Mouse (Mus musculus) kidney, postnatal 0 days (tissue): ENCODE measurements at regions not wholly inside any gene's neighbourhood (a gene's known extent, or its start where the extent isn't known, plus 50 kb on each side); places are given as distances from the start of the nearest gene placed in this dataset.

Experiments
- ATAC-seq: fragments of 200-750 bp; cut with Nextera tagmentation; replicated peaks from 2 replicates; pipeline ENCODE4 v1.8.0; 2017; ENCODE audit warnings: low read depth, moderate number of reproducible peaks, moderate TSS enrichment, moderate library complexity; ENCODE audit not compliant: low FRiP score
- DNase-seq: peaks from one replicate; pipeline ENCODE4 v3.0.0-alpha.2; 2016; ENCODE audit warnings: low spot score
- H3K27ac ChIP-seq: fragments of 300-500 bp; sonication (generic); 2 replicates; pipeline ENCODE4 v1.5.1; 2014; ENCODE audit warnings: mild to moderate bottlenecking
- H3K27me3 ChIP-seq: fragments of 300-500 bp; sonication (generic); 2 replicates; pipeline ENCODE4 v1.6.1; 2014; ENCODE audit warnings: low read length, mixed read lengths; ENCODE audit not compliant: insufficient read depth
- H3K36me3 ChIP-seq: fragments of 300-500 bp; sonication (generic); 2 replicates; pipeline ENCODE4 v1.6.1; 2014; ENCODE audit warnings: low read length, mixed read lengths; ENCODE audit not compliant: insufficient read depth
- H3K4me1 ChIP-seq: fragments of 300-500 bp; sonication (generic); replicated peaks from 2 replicates; pipeline ENCODE4 v1.6.1; 2014; ENCODE audit warnings: antibody characterized with exemption, low read length, mixed read lengths; ENCODE audit not compliant: insufficient read depth
- H3K4me2 ChIP-seq: fragments of 300-500 bp; sonication (generic); 2 replicates; pipeline ENCODE4 v1.6.1; 2014; ENCODE audit warnings: mild to moderate bottlenecking, low read length, moderate library complexity, mixed read lengths
- H3K4me3 ChIP-seq: fragments of 300-500 bp; sonication (generic); replicated peaks from 2 replicates; pipeline ENCODE4 v1.5.1; 2014; ENCODE audit warnings: low read depth, low read length
- H3K9ac ChIP-seq: fragments of 300-500 bp; sonication (generic); 2 replicates; pipeline ENCODE4 v1.6.1; 2014; ENCODE audit warnings: low read depth, low read length
- H3K9me3 ChIP-seq: fragments of 300-500 bp; sonication (generic); replicated peaks from 2 replicates; pipeline ENCODE4 v1.6.1; 2016; ENCODE audit warnings: low read length, inconsistent platforms, mixed read lengths
- CTCF ChIP-seq: IDR thresholded peaks from 2 replicates; pipeline ENCODE4 v1.5.1; 2016; ENCODE audit warnings: antibody characterized with exemption, low read depth, mild to moderate bottlenecking, moderate library complexity
- WGBS: fragments of 180-500 bp; shearing (Covaris S2); extraction: QIAGEN DNeasy Blood & Tissue Kit; methylation state at CpG from one replicate; pipeline ENCODE4 v1.1.7; 2014; 5-methylcytosine and 5-hydroxymethylcytosine counted together

DNA sequence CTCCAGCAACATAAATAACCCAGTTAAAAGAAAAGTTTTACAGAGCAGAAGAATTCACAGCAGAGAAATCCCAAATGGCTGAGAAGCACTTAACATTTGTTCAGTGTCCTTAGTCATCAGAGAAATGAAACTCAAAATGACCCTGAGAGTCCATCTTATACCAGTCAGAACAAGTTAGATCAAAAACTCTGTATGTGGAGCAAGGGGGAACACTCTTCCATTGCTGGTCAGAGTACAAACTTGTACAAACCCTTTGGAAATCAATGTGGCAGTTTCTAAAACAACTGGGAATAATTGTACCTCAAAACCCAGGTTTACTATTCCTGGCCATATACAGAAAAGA, 559.7 kb upstream of the Sorcs1 start:
- no peak for ATAC-seq
- no peak overlapping the region for H3K9ac ChIP-seq
- no peaks in the 10 kb centered on the region for H3K9me3 ChIP-seq
- no peak overlapping the region for H3K4me3 ChIP-seq
- TF ChIP-seq CTCF: no peak
- no peak overlapping the region for H3K4me2 ChIP-seq
- no peak for DNase-seq
- H3K4me1 ChIP-seq: no peaks in the 10 kb centered on the region
- no peaks in the 10 kb centered on the region for H3K36me3 ChIP-seq
- no peak overlapping the region for H3K27ac ChIP-seq
- H3K27me3 ChIP-seq: no peaks in the 10 kb centered on the region

DNA sequence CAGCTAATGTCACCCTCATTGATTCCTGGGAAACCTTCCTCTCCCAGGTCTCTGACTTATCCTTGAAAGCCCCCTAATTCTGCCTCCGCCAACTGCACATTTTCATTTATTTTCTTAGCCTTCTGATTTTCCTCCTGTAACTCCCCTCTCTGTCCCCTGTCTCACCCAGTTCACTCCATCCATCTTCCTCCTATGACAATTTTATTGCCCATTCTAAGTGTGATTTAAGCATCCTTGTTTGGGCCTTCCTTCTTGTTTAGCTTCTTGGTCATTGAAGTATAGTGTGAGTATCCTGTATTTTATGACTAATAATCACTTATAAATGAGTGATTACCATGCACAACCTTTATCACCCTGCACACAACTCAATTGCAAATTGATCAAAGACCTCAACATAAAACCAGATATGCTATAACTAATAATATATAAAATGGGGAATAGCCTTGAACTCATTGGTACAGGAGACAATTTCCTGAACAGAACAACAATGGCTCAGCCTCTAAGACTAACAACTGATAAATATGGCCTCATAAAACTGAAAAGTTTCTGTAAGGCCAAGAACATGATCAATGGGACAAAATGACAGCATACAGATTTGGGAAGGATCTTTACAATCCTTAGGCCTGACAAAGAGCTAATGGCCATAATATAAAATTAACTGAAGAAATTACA, 559.2 kb upstream of the Sorcs1 start:
- 36% methylated on average over 1 of the region's 1 CpGs for whole genome bisulfite sequencing
- no peak overlapping the region for H3K4me3 ChIP-seq
- ATAC-seq (no peak; the same call in 1 of the 2 replicates), DNase-seq (peak; percentile 74)
- no peaks in the 10 kb centered on the region for H3K4me1 ChIP-seq
- no peak overlapping the region for H3K27ac ChIP-seq
- H3K36me3 ChIP-seq: no peaks in the 10 kb centered on the region
- no peak for TF ChIP-seq CTCF
- no peaks in the 10 kb centered on the region for H3K27me3 ChIP-seq
- no peak overlapping the region for H3K4me2 ChIP-seq
- no peaks in the 10 kb centered on the region for H3K9me3 ChIP-seq
- no peak overlapping the region for H3K9ac ChIP-seq

DNA sequence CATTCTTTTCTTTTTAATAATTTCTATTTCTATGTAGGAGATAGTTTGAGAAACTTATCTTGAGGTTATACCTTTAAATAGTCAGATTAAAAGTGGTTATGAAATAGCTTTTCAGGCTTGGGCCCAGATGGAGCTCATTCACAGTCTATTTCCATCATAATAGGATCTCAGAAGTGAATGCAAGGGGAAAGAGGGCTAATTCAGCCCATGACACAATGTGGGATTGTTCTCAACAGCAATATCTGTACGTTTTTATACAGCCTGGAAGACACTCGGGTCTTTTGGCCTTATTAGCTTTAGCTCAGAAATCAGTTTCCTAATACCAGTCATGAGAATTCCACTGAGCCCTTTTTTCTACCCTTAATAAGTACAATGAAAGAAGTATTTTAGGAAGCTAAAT, 554.1 kb upstream of the Sorcs1 start:
- TF ChIP-seq CTCF: no peak
- 71% methylated on average over 2 of the region's 2 CpGs for WGBS
- no peaks in the 10 kb centered on the region for H3K4me1 ChIP-seq

DNA sequence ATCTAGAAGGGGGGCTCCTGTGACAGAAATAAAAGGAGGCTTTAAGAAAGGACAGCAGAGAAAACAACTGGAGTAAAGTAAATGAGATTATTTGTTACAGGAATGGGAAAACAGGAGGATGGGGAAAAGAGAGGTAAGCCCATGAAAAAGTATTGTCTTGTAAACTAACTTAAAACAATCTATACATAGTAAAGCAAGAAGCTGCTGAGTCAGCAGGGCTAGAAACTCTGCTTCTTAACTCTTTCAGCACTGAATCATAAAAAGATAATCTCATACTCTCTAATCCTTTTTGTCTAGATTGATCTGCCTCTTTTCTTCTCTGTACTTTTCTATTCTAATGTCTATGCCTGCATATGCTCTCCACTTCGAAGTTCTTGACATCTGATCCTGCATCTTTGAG, 548.5 kb upstream of the Sorcs1 start:
- H3K9me3 ChIP-seq: no peaks in the 10 kb centered on the region
- no peaks in the 10 kb centered on the region for H3K4me1 ChIP-seq
- H3K36me3 ChIP-seq: no peaks in the 10 kb centered on the region
- TF ChIP-seq CTCF: no peak
- no peak for ATAC-seq
- no peaks in the 10 kb centered on the region for H3K27me3 ChIP-seq
- WGBS: 34% methylated on average over 1 of the region's 1 CpGs
- no peak overlapping the region for H3K4me3 ChIP-seq
- no peak overlapping the region for H3K4me2 ChIP-seq
- DNase-seq: no peak
- H3K9ac ChIP-seq: no peak overlapping the region
- no peak overlapping the region for H3K27ac ChIP-seq

More for the DNA sequence above, 554.1 kb upstream of the Sorcs1 start:
- Histone ChIP-seq H3K27me3 (no peaks in the 10 kb centered on the region), H3K9me3 (no peaks in the 10 kb centered on the region), H3K36me3 (no peaks in the 10 kb centered on the region), H3K4me3 (no peak overlapping the region), H3K4me2 (no peak overlapping the region), H3K27ac (no peak overlapping the region), H3K9ac (no peak overlapping the region)
- DNase-seq (no peak), ATAC-seq (no peak)

DNA sequence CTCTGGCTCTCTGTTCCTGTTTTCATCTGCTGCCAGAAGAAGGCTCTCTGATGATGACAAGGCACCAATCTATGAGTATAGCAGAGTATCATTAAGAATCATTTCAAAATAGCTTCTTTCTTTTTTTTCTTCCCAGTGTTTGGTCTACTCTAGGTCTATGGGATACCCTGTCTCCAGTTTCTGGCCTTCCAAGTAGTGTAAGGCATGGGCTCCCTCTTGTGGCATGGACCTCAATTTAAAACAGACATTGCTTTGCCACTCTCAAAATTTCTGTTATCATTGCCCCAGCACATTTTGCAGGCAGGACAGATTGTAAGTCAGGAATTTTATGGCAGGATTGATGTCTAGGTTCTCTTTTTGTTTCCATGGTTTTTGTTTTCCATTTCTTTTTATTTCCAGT, 522.9 kb upstream of the Sorcs1 start:
- Histone ChIP-seq H3K9ac (no peak overlapping the region), H3K27ac (no peak overlapping the region), H3K9me3 (no peaks in the 10 kb centered on the region), H3K4me1 (no peaks in the 10 kb centered on the region), H3K4me2 (no peak overlapping the region), H3K36me3 (no peaks in the 10 kb centered on the region), H3K27me3 (no peaks in the 10 kb centered on the region), H3K4me3 (no peak overlapping the region)
- ATAC-seq (no peak), DNase-seq (peak; percentile 67)
- TF ChIP-seq CTCF: peak; percentile 71
